Mouse (Mus musculus) thymus, postnatal 14 days (tissue): ENCODE data around the gene Ppp1r18.

Experiments used
- DNase-seq: peaks from one replicate; pipeline ENCODE4 v3.0.0; 2021

The Ppp1r18 gene

DNA sequence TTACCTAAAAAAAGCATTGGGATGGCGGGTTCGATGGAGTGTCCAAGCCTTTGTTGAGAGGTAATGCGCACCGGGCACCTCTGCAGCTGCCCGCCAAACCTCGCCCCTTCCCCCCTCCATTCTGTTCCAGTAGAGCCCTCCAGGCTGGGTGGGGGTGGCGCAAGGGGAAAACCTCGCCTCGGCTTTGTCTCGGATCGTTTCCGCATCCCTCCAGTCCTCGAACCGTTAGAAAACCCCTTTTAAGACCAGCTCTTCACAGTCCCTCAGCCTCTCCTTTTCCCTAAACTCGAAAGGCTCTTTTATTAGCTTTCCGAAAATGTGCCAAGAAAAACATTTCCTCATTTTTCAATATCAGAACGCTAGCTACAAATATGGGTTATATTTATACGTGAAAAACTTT, 27.9 kb upstream of the Ppp1r18 start:
- peak; percentile 87 for DNase-seq

DNA sequence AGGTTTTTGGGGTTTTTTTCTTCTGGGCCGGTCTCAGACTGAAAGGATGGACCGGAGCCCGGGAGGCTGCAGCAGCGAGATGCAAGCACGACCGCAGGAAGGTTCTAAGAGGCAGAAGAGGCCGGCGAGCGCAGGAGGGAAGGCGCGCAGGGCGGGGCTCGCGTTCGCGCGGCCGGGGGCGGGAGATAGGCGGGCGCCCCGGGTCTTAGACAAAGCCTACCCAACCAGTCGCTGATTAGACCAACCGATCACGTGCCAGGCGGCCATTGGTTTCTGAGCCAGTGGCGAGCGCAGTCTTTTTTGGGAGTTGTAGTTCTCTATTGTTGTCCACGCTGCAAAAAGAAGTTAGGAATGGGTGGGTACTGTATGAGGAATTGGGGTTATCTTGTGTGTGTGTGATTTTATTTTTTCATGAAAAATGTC, 27.3 kb upstream of the Ppp1r18 start, which contains the start of gene Tubb5:
Tubb5 (minus strand) TSS at position 185 of the 423 bp plus-strand sequence.
- DNase-seq = peak; percentile 98

DNA sequence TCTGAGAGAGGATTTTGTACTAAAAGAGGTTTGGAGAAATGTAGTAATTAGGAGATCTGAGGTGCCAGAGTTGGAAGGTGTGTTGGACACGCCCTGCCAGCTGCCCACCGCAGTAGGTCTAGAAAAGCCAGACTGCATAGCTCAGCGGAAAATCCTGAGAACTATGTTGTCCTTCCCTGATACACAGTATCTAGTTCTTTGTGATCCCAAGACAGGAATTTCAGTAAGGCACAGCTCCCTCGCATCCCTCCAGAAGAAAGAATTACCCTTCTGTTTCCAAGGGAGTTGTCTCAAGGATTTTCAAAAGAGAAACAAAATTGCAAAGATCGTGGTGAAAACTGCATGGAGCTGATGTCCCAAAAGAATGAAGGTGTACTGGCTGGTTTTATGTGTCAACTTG, 26.8 kb upstream of the Ppp1r18 start:
- DNase-seq = peak; percentile 41

DNA sequence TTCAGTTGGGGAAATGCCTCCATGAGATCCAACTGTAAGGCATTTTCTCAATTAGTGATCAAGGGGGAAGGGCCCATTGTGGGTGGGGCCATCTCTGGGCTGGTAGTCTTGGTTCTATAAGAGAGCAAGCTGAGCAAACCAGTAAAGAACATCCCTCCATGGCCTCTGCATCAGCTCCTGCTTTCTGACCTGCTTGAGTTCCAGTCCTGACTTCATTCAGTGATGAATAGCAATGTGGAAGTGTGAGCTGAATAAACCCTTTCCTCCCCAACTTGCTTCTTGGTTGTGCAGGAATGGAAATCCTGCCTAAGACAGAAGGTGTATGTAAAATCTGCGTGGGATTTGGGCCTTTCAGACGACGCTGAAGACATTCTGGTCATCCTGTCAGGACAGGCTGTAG, 26.4 kb upstream of the Ppp1r18 start:
- peak; percentile 34 for DNase-seq

DNA sequence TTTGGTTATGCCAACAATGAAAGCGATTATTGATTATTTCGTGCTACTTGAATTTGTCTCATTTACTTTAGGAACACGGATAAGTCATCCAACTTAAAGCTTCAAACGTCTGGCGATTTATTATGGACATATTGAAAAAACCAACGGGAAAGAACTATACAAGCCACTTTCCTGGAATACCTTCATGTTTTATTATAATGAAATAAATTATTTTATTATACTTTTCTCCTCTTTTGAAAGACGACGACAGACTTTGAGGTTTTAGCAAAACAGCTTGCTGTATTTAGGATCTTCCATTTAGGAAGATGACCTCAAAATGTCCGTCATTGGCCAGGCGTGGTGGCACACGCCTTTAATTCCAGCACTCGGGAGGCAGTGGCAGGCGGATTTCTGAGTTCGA, 24.8 kb upstream of the Ppp1r18 start:
- no peak for DNase-seq

DNA sequence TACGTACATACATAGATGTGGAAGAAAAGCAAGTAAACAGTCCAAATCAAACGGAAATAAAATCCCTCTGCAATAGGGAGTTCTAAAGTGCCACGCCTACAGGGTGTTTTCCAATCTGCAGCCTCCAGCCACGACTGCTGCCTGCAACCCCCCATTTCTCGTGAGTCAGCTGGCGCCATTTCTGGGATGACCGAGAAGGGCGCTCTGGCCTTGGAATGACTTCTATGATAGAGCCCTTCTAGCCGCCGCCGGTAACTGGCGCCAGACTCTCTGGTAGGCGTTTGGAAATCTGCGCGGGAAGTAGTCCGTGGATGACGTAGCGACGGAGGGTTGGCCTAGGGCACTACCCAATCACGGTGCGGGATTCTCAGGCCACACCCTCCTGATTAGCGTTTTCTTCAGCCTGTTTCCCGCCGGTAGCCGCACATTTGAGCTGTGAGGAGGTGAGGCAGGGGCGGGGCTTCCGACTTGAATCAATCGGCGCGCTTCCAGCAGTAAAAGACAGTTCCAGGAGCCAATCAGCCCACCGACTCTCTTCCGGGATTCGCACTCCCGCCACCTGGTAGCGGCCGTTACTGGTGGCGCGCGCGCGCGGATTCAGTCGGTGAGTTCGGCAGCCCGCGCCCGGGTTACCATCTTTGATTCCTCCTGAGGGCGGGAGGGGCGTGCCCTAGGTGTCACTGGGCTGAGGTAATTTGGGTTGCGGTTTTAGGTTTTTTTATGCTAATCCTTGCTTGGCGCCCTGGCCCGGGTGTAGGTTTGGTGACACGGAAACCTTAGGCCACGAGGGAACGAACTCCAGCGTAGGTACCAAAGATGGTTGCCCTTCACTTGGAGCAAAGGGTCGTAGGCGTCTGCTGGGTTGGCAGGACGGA, 24.1 kb upstream of the Ppp1r18 start, which contains the start of gene Mdc1:
Mdc1 (plus strand) TSS at position 440 of the 875 bp plus-strand sequence.
- DNase-seq = peak; percentile 99

DNA sequence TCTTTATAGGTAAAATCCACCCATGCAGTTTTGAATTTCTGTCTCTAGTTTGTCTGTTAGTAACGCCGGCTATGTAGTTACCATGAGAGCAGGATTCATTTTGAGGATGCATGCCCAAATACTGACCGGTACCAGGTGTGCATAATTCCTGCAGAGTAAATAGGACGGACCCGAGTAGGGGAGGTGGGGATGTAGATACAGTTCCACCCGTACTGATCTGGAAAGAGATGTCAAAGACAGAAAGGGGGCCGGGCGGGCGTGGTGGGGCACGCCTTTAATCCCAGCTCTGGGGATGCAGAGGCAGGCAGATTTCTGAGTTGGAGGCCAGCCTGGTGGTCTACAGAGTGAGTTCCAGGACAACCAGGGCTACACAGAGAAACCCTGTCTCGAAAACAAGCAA, 23.4 kb upstream of the Ppp1r18 start:
- DNase-seq = peak; percentile 37

DNA sequence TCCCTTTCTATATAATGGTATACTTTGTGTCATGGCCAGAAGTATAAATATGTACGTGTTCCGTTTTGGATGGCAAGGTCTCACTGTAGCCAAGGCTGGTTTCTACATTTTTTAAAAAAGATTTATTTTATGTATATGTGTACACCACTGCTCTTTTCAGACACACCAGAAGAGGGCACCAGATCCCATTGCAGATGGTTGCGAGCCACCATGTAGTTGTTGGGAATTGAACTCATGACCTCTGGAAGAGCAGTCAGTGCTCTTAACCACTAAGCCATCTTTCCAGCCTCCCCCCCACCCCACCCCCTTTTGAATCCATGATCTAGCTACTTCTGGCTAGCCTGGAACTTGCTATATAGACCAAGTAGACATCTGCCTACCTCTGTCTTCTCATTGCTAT, 21.9 kb upstream of the Ppp1r18 start:
- DNase-seq = no peak

DNA sequence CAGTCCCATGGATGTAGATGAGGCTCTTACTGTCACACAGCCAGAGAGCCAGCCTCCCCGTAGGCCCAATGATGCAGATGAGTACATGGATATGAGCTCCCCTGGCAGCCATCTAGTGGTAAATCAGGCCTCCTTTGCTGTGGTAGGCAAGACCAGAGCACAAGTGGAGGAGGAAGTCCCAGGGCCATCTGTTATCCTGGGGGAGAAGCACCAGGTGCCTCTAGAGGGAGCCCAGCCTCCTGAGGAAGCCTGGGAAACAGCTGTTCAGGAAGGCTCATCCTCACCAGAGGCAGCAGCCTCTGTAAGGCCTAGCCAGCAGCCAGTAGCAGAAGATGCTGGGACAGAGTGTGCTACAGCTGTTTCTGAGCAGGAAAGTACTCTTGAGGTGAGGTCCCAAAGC, 17.3 kb upstream of the Ppp1r18 start:
- DNase-seq = no peak

DNA sequence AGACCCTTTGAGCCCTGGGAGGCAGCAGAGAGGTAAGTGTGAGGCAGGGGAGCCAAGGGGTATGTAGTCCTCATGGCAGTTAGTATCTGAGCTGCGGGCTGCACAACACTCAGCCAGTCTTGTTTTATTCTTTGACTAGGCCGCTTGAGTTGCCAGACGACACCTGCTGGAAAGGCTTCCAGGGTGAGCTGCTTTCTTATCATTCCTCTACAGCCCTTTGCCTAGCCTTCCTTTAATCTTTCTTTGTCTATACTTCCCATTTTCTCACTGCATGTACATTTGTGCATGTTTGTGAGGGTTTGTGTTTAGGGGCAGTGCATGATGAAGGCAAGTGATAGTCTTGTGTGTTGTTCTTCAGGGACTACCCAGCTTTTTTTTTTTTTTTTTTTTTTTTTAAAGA, 14.4 kb upstream of the Ppp1r18 start:
- DNase-seq = no peak

DNA sequence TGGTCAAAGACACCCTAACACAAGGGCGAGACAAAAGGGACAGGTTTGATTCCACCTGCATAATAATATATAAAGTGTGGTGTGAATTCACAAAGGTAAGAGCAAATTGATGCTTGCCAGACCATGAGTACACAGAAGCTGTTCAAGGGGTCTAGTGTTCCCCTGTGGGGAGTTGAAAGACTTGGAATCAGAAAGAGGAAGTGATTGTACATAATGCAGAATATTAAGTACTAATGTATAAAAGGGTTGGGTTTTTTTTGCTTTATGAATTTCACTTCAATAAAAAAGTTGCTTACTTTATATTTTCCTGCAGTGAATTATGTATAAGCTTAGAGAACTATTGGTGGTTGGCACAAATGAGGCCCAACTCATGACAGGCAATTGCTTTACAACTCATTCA, 6.0 kb upstream of the Ppp1r18 start:
- no peak for DNase-seq

DNA sequence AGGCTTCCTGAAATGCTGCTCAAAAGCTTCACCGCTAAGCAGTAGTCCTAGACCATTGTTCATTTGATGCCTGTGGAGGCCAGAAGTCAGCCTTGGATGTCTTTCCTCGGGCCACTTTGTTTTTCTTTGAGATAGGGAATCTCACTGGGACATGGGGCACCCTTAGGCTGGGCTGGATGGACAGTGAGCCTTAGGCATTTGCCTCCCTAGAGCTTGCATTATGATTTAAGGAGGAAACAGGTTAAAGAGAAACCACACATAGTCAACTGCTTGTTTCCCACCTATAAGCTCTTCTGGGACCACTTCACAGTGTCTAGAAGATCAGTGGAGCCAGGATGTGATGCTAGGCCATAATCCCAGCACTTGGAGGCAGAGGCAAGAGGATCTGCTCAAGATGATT, 5.6 kb upstream of the Ppp1r18 start:
- DNase-seq = no peak

DNA sequence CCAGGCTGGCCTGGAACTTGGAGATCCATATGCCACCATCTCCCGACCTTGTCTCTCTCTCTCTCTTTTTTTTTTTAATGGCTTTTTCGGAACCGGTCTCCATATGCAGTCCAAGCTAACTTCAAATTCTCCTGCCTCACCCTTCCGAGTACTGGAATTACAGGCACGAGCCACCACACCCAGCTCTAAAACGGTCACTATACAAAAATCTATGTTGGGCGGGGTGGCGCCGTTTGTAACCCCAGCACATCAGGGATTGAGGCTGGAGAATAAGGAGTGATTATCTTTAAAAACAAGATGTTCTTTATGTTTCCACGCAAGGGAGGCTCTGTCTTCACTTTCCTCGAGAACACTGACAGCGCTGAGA, 4.6 kb upstream of the Ppp1r18 start:
- no peak for DNase-seq

DNA sequence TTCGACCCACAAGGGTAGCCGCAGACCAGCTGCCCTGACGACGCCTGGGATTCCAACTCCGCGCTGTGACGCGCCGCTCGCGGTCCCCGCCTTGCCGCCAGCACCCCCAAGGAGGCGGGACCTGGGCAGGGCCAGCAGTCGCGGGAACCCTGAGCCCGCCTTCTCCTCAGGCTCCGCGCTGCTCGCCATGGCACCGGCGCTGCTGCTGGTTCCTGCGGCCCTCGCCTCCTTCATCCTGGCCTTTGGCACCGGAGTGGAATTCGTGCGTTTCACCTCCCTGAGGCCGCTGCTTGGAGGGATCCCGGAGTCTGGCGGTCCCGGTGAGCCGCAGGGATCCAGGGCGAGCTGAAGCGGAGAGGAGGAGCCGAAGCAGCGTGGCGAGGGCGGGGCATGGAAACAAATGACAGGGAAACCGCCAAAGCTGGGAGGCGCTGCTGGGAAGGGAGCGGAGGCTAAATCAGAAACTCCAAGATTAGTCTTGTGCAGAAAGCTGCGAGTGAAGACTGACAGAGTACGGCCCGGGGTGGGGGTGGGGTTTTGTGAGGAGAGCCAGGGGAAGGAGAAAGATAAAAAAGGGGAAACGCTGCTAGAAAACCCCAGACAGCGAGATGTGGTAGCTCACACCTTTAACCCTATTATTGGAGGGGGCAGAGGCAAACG, 4.1 kb upstream of the Ppp1r18 start, which contains the start of gene Nrm:
Nrm (plus strand) TSS at position 121 of the 660 bp plus-strand sequence.
- peak; percentile 87 for DNase-seq

DNA sequence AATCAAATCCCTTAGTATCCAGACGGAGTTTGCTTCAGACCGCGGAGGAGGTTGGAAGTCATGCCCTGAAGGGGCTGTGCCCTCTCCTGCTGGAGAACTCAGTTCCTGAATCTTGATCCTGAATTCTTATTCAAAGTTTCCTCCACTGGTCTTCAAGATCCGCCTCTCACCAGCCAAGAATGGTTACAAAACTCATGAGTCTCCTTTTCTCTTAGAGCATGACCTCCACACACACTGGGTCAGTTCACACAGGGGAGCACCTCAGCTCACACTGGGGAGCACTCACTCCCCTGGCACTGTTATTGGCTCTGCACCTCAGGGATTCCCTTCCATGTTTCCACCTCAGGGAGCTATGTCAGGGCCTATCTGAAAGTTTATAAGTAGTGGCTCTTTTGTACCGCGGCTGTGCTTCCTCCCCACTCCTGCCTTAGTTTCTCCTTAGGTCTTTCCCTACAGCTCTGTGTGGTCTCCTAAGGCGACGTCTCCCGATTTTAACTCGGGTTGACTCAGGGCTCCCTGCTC, 500 bp upstream of the Ppp1r18 start:
- DNase-seq = no peak

DNA sequence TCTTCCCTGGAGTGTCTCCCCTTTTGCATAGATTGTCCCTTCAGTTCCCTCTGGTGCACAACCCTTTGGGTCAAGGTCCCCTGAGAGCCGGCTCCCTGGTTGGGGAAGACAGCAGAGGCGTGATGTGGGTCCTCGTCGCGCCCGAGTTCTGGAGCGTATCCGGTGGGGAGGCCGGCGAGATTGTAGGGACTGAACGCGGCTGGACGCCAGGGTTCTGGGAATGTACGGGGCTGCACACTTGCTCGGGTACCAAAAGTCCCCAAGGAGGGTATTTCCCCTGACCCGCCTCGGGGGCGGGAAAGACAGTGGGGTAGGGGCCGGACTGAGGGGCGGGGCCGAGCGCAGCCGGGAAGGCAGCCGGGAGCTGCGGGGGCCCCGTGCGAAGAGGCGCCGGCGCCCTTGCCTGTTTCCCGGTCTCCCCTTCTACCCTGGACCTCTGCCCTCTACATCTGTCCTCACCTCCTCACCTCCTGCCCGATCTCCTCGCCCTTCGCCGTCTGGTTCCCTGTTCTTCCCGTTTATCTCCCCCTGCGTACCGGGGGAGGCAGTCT, 963 bp downstream of the Ppp1r18 start:
- DNase-seq = peak; percentile 66

DNA sequence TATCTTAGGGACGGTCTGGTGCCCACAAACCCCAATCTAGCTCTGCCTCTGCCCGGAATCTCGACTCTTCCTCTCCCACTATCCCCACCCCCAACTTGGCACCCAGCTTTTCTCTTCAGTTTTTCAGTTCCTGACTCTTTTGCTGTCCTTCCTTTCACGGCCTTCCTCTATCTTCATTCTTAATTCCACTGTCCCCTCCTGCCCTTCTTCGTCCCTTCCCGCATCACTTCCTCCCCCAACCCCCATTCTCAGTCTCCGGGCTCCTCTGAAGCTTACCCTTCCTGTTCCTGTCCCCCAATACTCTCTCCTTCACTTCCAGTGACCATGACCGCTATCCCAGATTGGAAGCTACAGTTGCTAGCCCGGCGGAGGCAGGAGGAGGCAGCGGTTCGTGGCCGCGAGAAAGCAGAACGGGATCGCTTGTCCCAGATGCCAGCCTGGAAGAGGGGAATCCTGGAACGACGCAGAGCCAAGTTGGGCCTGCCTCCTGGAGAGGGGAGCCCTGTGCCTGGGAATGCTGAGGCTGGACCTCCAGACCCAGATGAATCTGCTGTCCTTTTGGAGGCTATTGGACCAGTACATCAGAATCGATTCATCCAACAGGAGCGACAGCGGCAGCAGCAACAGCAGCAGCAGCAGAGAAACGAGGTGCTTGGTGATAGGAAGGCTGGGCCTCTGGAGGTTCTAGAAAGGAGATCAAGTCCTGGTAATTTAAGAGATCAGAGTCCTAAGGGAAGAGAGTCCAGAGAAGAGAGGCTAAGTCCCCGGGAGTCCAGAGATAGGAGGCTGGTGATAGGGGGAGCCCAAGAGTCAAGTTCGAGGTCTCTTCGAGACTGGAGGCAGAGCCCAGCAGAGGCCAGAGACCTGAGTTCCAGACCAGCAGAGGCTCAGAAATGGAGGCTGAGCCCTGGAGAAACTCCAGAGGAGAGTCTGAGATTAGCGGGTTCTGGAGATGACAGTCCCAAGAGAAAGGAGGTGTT, 1.8 kb downstream of the Ppp1r18 start:
- DNase-seq = peak; percentile 78

DNA sequence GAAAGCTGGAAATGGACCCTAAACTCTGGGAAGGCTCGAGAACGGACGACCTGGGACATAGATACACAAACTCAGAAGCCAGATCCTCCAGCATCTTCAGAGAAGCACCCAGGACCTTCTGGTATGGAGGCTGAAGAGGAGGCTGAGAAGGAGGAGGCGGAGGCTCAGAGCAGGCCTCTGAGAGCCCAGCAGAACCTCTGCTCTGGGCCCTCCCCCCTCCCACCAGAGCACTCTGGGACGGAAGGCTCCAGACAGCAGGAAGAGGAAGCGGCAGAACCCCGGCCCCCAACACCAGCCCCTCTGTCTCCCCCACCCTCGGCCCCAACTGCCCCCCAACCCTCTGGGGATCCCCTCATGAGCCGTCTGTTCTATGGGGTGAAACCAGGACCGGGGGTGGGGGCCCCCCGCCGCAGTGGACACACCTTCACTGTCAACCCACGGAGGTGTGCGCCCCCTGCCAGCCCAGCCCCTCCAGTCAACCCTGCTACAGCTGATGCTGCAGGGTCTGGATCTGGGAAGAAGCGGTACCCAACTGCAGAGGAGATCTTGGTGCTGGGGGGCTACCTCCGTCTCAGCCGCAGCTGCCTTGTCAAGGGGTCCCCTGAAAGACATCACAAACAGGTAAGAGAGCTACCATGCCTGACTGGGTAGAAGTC, 2.9 kb downstream of the Ppp1r18 start:
- peak; percentile 78 for DNase-seq

DNA sequence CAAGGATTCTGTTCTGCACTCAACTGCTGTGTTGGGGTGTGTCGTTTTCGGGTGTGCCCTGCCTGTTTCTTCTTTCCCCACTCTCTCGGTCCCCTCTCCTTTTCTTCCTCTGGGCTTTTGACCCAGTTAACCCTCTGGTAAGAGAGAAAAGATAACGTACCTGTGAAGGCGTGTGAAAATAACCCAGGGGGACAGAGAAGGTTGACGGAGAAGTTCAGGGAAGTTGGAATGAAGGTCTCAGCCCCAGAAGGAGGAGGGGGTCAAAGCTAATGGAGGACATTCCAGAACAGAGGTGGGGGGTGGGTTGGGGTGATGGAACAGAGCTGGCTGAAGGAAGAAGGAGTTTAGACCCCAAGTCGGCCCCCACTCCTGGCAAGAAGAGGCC, 3.6 kb downstream of the Ppp1r18 start:
- peak; percentile 21 for DNase-seq

DNA sequence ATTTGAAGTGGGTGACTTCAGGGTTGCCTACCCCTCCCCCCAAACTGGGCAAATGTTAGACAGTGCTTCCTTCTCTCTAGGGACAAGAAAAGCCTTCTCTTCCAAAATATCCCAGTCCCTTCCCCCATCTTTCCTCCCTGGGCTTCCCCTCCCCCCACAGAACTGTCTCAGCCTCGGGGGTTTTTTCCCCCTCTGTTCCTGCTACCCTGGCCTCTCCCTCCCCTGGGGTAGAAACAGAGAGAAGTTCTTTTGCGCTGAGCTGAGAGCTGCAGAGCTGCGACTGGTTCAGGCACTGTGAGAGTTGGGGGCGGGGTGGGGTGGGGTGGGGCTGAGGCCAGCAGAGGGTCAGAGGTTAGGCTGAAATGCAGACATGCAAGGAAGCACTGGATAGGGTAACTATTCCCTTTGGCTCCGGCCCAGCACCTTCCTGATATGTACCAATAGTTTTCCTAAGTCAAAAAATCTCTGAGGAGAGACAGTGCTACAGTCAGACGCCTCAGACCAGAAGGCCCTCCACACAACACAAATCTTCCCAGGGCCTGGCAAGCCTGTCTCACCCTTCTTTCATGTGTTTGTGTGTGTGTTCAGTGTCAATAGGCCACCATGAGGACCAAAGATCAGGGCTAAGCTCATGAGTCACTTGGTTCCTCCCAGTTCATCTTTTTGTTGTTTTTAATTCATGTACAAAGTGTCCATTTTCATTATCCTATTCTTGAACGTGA, 4.1 kb downstream of the Ppp1r18 start:
- DNase-seq = peak; percentile 64
